Mouse (Mus musculus) left cerebral cortex, postnatal 4 days (tissue): ENCODE measurements around the gene Castor2. TPM values are rescaled to one million over a fixed set of nuclear protein-coding genes. Genes with fewer than 3 reads are reported as not detected.

Experiments
- DNase-seq: peaks from one replicate; pipeline ENCODE4 v3.0.0-alpha.2; 2022
- intact Hi-C: fragments of 180-260 bp; cut with DNase I; formaldehyde crosslinking; loops from one replicate; pipeline ENCODE4 v1.15.1; 2025
- total RNA-seq, 2 experiments: library from RNA; stranded (reverse); gene quantifications; 2 replicates each; pipeline ENCODE4 v1.2.3; 2021

The Castor2 gene
- total RNA-seq, 2 experiments from 2014 or later: 52.4 to 55.8 TPM

DNA sequence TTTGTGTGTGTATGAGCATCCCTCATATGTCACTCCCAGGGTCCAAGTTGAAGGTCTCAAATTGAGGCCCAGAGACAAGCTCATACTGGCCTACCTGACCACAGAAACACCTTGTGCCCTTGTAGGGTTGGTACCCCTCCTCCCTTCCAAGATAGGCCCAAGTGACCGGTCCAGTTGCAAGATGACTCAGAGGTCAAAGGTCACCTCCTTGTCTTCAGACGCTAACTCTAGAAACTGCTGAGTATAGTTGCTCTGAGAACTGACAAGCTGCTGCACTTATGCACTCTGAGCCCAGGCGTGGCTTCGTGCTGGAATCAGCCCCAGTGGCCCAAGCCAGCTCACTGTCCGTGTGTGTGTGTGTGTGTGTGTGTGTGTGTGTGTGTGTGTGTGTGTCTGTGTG lies 2.4 kb downstream of the Castor2 start:
- intact Hi-C loops: no loop called here
- DNase-seq: no peak

DNA sequence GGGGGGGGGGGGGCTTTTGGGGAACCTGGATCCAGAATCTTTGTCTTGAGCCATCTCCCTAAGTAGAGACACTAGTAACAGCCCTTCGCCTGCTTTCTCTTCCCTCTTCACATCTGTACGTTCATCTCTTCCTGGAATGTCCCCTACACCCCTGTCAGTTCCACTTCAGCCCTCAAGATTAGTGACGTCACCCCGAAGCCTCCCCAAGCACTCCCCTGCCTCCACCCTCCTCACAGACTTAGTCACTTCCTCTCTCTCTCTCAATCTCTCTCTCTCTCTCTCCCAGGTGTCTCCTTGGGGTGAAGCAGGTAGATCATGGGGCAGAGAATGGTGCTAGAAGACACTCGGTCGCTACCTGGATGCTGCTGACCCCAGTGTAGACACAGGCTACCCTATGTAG lies 3.2 kb downstream of the Castor2 start:
- intact Hi-C loops: no loop called here
- no peak for DNase-seq

DNA sequence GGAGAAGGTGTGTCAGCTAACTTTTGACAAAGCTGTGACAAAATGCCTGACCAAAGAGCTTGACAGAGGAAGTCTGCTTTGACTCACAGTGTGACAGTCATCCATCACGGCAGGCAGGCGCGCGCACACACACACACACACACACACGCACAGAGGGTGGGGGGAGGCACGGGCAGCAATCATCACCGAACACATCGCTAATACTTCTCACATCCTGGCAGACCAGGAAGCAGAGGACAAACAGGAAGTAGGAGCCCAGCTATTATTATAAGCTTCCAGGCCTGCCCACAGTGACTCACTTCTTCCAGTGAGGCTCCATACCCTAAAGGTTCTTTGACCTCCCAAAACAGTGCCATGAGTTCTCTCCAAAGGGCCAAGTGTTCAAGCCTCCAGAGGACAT lies 6.3 kb downstream of the Castor2 start:
- DNase-seq: no peak
- intact Hi-C loops: no loop called here

DNA sequence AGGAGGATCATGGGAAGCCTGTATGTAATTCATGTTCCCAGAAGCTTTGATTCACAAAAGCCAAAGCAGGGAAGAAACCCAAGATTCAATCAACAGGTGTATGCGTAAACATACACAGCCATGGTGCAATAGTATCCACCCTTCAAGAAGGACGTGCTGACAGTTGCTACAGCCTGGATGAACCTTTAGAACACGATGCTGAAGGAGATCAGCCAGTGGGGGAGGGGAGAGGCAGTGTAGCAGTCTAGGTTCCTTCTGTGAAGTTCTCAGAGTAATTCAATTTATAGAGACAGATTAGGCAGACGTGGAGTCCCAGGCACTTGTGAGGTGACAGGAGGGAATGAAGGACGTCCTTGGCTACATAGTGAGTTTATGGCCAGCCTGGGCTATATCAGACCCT lies 15.5 kb downstream of the Castor2 start:
- DNase-seq: no peak
- intact Hi-C loops: no loop called here

DNA sequence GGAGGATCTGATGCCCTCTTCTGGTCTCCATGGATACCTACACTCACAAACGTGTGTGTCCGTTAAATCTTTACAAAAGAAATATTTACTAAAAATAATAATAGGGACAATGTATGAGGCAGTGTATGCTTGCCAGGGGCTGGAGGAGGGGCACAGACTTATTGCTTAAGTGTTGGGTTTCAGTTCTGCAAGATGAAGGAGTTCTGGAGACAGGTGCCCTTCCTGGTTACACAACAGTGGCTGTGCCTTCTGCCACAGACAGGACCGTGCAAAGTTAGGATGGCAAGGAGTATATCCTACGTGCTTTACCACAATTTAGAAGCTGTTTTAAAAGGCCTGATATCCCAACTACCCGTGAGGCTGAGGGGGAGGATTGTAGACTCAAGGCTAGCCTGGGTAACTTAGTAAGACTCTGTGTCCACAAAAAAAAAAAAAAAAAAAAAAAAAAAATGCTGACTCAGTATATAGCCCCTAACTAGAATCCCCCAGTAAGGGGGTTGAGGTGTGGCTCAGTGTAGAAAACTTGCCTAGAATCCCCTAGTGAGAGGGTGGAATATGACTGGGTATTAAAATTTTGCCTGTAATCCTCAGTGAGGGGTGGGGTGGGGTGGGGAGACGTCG lies 16.2 kb downstream of the Castor2 start:
- no peak for DNase-seq

DNA sequence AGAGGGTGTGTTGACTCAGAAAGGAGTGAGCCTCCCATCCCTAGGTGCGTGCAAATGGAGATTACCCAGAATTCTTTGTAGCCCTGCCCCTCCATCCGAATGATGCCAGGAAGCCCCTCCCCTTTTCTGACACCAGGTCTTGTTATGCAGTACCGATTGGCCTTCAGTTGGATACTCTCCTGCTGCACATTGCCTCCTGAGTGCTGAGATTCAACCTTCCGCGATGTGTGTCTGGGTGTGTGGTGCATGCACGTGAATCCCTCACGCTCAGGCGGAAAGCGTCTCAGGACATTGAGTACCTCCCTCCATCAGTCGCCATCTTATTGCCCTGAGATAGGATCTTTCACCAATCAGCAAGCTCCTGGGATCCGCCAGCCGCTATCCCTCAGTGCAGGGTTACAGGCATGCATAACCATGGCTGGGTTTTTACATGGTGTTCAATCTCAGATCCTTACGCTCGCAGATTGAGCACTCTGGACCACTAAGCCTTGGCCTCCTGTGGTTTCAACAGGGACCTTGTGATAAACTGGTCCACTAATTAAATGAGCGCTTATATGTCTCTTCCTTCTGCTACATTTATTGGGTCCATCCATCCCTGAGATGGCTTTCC lies 19.4 kb downstream of the Castor2 start:
- intact Hi-C loops: no loop called here
- no peak for DNase-seq

More for the DNA sequence above, 16.2 kb downstream of the Castor2 start:
- intact Hi-C loops: no loop called here

DNA sequence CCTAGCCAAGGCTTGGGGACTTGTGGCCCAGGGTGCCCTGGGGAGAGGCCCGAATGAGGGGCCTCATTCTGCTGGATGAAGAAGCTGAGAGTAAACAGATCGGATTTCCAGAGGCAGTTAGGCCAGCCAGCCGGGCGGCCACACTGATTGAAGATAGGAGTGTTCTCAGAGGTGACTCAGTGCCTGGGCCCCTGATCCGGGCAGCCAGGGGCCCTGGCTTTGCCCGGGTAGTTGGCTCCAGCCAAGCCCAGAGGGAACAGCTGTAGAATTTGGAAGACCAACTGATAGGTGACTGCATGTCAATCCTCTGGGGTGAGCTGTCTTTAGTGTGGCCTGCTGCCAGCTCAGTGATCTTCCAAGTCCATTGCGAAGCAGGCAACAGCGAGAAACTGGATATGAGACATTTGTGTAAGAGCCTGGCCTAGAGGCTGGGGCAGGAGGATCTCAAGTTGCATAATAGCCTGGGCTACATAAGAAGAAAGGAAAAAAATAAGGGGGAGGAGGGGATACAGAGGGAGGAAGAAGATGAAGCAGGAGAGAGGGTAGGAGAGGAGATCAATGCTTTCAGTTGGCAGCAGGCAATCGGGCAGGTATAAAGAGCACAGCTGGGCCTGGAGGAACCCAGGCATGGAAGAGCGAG lies 20.1 kb downstream of the Castor2 start:
- no peak for DNase-seq
- intact Hi-C loops: no loop called here

DNA sequence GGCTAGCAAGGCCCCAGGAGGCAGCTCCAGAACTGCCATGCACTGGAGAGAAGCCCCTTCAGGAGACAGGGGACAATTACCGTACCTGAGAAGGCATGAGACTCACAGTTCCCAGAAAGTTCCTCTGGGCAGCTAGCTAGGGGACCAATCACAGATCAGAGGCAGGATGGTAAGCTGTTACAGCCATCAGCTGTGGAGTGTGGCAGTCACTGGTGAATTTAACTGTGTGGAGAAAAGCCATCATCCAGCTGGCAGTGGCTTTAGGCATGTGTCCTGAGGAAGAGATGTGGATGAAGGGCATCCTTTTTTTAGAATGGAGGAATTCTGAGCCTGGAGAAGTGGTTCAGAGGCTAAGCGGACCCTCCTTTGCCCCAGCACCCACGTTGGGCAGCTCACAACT lies 20.6 kb downstream of the Castor2 start:
- intact Hi-C loops: no loop called here
- DNase-seq: no peak

DNA sequence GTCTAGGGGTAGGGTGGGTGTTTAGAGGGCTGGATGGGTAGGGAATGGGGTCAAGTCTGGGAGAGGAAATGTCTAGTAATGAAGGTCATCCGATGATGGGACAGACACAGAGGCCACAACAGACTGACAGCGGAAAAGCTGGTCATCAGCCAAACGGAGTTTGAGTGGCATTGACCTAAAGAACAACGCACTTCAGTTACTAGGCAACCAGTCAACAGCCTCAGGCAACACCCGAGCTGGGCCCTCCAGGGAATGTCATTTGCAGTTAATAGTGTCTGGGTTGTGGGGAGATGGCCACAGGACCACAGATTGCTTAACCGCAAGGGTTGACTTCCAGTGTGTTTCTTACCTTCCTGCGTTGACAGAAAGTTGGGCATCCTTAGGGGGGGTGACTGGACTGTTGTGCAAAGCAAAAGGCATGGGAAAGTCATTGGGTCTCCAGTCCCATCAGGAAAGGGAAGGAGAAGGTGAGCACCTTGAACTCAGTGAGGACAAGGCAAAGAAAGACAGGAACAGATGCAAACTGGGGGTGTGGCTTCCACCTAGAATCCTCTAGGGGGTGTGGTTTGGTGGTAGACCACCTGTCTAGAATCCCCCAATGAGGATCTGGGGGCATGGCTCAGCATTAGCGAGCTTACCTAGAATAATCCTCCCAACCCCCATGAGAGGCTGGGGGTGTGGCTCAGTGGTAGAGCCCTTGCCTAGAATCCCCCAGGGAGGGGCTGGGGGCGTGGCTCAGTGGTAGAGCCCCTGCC lies 21.8 kb downstream of the Castor2 start:
- intact Hi-C loops: no loop called here
- DNase-seq: no peak

DNA sequence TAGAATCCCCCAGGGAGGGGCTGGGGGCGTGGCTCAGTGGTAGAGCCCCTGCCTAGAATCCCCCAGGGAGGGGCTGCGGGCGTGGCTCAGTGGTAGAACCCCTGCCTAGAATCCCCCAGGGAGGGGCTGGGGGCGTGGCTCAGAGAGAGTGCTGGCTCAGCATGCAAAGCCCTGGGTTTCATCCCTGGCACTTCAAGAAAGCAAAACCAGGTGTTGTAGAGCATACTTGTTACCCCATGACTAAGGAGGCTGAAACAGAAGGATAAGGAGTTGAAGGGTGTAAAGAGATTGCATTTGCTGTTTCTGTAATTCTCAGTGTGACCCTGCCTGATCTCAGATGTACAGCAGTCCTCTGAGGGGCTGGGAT lies 22.4 kb downstream of the Castor2 start:
- intact Hi-C loops: no loop called here
- DNase-seq: no peak

DNA sequence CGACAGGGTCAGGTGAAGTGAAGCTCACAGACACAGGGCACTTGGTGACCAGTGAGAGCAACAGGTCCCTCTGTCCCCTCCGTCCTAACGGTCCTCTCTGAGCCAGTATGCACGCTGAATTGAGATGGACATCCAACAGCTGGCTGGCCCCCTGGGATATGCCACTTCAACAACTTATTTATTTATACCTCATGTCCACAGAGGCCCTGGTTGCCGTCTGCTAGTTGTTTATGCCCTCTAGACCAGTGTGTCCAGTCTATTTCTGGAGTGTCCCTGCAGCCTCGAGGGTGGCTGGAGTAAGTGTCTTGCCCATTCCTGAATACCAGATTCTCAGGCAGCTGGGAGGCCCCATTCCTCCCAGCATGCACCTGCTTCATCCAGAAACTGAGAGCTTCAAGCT lies 24.3 kb downstream of the Castor2 start:
- no peak for DNase-seq
- intact Hi-C loops: no loop called here

DNA sequence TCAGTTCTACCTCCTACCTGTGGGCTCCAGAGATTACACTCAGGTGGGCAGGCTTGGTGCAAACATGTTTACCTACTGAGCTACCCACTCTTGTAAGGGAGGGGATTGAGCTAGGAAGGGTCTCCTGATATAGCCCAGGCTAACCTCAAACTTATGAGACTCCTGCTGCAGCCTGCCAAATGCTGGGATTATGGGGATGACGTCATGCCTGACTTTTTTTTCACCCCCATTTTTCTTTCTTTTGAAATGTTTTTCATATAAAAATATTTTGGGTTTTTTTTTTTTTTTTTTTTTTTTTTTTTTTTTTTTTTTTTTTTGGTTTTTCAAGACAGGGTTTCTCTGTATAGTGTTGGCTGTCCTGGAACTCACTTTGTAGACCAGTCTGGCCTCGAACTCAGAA lies 26.7 kb downstream of the Castor2 start:
- intact Hi-C loops: no loop called here

DNA sequence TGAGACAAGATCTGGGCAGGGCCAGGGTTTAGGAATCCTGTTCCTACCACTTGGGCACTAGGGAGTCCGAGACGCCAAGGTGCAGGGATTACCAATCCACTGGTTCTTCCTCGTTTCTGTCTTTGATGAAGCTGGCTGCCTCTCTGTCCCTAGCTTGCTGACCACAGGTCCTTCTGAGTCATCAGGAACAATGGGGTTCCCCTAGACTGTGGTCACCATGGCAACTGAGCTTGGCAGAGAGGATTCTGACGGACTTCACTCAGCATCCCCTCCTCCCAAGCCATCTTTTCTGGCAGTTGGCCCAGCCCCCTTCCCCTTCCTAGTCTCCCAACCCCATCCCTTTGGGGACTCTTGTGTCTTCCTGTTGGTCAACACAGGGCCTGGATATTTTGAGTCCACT lies 32.1 kb downstream of the Castor2 start:
- intact Hi-C loops: no loop called here
- DNase-seq: peak; percentile 78

More for the DNA sequence above, 26.7 kb downstream of the Castor2 start:
- DNase-seq: no peak

DNA sequence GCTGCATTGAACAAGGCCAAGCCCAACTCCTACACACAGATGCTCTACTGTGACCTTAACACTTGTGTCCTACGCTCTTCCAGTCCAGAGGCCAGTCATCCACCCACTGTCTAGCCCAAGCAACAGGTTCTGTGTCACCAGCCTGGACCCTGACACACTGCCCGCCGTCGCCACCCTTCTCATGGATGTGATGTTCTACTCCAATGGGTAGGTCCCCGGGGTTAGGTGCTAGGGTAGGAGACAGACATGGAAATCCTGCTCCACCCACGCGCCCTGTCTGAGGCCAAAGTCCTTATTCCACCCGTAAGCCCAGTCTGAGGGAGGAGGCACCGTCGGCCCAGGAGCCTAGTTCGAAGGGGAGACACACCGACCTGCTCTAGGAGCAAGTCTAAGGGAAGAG lies 36.5 kb downstream of the Castor2 start:
- intact Hi-C loops: no loop called here
- no peak for DNase-seq

DNA sequence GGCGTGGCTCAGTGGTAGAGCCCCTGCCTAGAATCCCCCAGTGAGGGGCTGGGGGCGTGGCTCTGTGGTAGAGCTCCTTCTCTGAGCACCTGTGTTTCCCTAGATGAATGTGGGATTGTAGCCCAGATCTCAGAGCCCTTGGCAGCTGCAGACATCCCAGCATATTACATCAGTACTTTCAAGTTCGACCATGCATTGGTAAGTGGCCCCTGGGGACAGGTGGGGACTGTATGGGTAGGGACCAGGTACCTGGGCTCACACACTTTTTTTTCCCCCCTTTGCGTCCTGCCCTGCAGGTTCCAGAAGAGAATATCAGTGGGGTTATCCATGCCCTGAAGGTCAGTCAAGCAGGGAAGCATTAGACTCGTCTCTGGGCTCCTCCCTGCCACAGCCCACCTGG lies 38.4 kb downstream of the Castor2 start:
- intact Hi-C loops: no loop called here

DNA sequence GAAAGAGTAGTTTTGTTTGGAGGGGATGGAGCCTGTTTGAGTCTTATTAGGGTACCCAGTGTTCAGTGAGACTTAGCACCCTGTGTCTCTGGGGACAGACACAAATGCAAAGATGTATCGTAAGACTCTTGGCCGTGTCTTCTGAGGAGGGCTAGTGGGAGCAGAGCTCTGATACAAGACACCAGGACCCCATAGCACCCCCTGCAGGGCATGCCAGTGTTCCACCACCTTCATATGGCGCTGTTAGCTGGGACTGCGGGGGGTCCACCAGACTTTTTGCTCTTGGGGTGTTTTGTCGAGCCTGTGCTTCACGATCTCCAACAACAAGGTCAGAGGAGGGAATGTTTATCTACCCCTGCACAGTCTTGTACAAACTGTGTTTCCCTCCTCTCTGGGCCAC lies 39.9 kb downstream of the Castor2 start:
- intact Hi-C loops: no loop called here

More for the DNA sequence above, 38.4 kb downstream of the Castor2 start:
- no peak for DNase-seq

DNA sequence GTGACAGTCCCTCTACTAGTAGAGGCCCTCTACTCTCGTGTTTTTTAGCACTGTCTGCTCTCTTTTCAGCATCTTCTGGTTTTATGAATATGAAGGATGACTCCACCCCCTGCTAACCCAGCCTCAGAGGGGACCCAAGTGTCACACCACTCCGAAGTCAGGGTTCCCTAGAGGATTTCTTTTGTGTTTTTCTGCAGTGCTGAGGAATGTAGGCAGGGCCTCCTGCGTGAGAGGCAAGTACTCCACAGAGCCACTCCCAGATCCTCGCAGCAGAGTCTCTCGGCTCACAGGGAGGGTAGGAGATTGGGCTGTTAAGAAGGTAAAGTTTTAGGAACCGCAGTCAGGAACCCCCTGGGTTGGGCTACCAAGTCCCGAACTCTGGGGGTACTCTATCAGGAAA lies 41.7 kb downstream of the Castor2 start:
- intact Hi-C loops: no loop called here

More for the DNA sequence above, 39.9 kb downstream of the Castor2 start:
- DNase-seq: no peak

DNA sequence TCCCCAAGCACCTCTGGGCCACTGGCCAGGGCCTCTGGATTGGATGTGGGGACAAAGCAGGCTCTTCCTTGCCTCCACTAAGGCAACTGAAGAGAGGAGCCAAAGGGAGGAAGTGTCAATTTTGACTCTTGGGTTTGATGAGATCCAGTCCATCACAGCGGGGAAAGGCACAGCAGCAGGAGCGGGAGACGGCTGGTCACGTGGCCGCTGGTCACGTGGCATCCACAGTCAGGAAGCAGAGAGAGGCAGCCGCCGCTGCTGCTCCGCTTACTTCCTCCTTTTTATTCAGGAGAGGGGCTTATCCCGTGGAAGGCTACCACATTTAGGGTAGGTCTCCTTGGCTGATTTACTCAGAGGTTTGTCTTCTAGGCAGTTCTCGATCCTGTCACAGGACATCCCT lies 42.9 kb downstream of the Castor2 start:
- no peak for DNase-seq
- intact Hi-C loops: no loop called here

More for the DNA sequence above, 41.7 kb downstream of the Castor2 start:
- no peak for DNase-seq

DNA sequence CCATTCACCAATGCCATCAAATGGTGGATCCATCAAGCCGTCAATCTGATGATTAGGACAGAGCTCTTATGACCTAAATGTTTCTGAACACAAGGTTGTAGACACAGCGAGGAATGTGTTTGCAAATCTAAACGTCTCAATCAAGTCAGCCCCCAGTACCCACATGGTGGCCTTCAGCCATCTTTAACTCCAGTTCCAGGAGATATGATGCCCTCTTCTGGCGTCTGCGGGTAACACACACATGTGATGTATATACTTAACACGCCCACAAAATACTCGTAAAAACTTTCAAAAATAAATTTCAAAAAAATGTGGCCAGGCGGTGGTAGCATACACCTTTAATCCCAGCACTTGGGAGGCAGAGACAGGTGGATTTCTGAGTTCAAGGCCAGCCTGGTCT lies 45.5 kb downstream of the Castor2 start:
- intact Hi-C loops: no loop called here
- DNase-seq: no peak

DNA sequence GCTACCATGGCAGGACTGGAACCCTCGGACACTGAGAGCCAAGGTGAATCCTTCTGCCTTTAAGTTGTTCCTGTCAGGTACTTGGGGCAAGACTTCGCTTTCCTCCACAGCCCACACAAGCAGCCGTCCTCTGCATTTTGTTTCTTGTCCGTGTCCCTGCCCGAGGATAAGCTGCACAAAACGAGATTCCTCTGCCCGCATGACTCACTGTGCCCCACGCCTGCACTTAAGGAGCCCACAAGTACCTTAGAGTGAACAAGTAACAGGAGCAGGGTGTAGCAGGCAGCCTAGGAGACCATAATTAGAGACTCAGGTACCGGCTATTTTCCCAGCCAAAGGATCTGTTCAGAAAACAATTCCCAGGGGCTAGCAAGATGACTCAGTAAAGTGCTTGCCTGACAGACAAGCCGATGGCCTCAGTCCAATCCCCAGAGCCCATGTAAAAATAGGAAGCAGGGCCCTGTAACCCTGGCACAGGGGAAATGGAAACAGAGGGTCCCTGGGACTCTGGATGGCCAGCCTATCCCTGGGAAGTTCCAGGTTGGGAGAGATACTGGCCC lies 47.8 kb downstream of the Castor2 start:
- intact Hi-C loops: no loop called here
- no peak for DNase-seq

DNA sequence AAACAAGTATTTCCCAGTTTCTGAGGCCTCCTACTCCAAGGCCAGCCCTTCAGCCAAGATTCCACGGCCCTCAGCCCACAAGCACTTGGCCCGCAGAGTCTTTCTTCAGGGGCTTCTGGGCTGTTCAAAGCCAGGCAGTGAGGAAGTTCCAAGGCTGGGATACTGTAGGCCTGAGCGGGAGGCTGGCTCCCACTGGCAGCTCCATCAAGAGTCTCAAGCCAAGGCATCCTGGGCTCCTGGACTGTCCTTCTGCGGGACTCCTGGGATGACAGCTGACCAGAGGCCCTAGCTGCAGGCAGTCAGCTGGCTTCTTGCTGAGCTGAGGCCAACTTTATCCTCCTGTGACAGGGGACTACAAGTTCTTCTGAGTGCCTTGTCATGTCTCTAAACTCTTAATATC lies 48.6 kb downstream of the Castor2 start:
- DNase-seq: no peak
- intact Hi-C loops: no loop called here
